Mouse (Mus musculus) stomach, embryonic 14.5 days (tissue): ENCODE measurements around the gene Khdrbs1. TPM values are rescaled to one million over a fixed set of nuclear protein-coding genes. Genes with fewer than 3 reads are reported as not detected.

Source experiments
- microRNA-seq: library from miRNA; unstranded; fragments of <30 nt; microRNA quantifications from one replicate; pipeline ENCODE4, GENCODE M21; 2016
- polyA plus RNA-seq: library from polyadenylated mRNA; unstranded; fragments of >200 nt; fragmentation: Nextera tagmentation; extraction: Ambion mirVana; gene quantifications from 2 replicates; pipeline ENCODE4 v1.2.1, GENCODE M21; 2014

Gene Khdrbs1
- polyA plus RNA-seq, 1 experiment from 2014 or later = 95.5 TPM

Small RNA genes lying within 50 kb of the gene (microRNA-seq; reads per million reads assigned to microRNA genes)
- gene Gm28017 (not detected), gene Mir7016 (0.78 reads per million)

Other genes starting within 250 kb of the Khdrbs1 start
- gene Marcksl1, start 228.7 kb downstream of the Khdrbs1 start, polyA plus RNA-seq = 616 and 618 TPM in 2 replicates
- gene Hdac1, start 199.6 kb downstream of the Khdrbs1 start, polyA plus RNA-seq = 210 and 217 TPM in 2 replicates
- 7.5 and 9.5 TPM in 2 replicates for gene Lck, start 168.7 kb downstream of the Khdrbs1 start, polyA plus RNA-seq
- gene Fam167b, start 163.8 kb downstream of the Khdrbs1 start, polyA plus RNA-seq = 2.9 and 3.7 TPM in 2 replicates
- 316 TPM in 2 replicates for gene Eif3i, start 141.7 kb downstream of the Khdrbs1 start, polyA plus RNA-seq
- 206 and 226 TPM in 2 replicates for gene Tmem234, start 141.6 kb downstream of the Khdrbs1 start, polyA plus RNA-seq
- 2.8 and 3.8 TPM in 2 replicates for gene Dcdc2b, start 128.0 kb downstream of the Khdrbs1 start, polyA plus RNA-seq
- 26.2 and 26.9 TPM in 2 replicates for gene Iqcc, start 123.2 kb downstream of the Khdrbs1 start, polyA plus RNA-seq
- 52.9 and 56.1 TPM in 2 replicates for gene Ccdc28b, start 118.4 kb downstream of the Khdrbs1 start, polyA plus RNA-seq
- gene Txlna, start 101.2 kb downstream of the Khdrbs1 start, polyA plus RNA-seq = 91.9 and 94.4 TPM in 2 replicates
- gene Kpna6, start 69.5 kb downstream of the Khdrbs1 start, polyA plus RNA-seq = 12.0 and 14.4 TPM in 2 replicates
- gene Tmem39b, start 45.5 kb downstream of the Khdrbs1 start, polyA plus RNA-seq = 27.6 and 27.7 TPM in 2 replicates
- gene Ptp4a2, start 68.9 kb upstream of the Khdrbs1 start, polyA plus RNA-seq = 252 and 294 TPM in 2 replicates
- not detected in 2 replicates for gene Spocd1, start 186.9 kb upstream of the Khdrbs1 start, polyA plus RNA-seq
- gene Adgrb2, start 242.6 kb upstream of the Khdrbs1 start, polyA plus RNA-seq = 2.6 and 4.0 TPM in 2 replicates